Mouse (Mus musculus): ENCODE measurements around the gene Rpl37a.

The Rpl37a gene

DNA sequence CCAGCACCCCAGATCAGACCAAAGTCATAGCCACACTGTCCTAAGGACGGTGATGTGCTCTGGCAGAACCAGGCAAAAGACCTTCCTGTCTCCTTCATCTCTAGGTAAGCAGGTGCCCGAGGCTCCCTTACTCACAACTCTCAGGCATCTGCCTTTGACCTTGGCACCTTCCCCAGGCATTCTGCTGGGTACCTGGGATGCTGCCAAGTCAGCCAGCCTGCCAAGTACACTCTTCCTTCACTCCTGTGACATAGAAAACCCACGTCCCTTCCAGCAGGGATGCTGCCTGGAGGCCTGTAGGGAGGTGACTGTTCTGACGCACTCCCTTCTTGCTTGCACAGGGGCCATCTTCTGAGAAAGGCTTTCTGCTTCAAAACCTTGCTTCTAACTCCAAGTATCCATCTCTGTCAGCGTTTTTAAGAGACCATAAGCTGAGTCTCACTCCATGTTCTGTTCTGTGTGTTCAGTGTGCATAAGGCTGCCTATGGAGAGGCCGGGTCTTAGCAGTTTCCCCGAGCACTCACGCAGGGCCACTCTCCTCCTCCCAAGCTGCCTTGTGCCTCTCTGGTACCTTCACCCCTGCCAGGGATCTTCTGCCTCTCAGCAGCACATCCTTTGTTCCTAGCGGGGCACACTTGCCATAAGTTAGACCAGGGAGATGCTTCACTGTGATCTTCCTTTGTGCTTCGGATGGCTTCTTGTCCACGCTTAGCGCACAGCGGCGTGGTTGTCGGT, 28.0 kb downstream of the Rpl37a start:
- DNase-seq (ENCODE audit: low spot score), result no peak

DNA sequence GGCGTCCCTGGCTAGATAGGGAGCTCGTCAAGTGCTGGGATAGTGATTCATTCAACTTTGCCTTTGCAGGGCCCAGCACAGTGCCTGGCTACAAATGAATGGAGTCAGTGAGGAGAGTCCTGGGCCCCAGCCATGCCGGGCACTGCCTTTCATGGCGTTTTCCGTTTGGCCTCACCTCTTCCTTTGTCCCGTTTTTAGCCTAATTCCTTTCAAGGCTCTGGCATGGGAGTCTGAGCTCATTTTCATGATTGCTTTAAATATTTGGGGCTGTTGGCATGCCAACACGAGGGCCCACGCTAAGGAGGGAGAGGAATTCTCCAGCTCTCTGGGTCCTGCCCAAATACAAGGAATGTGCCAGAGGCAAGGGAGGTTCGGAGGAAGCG, 28.6 kb downstream of the Rpl37a start:
- DNase-seq (ENCODE audit: low spot score), result no peak

DNA sequence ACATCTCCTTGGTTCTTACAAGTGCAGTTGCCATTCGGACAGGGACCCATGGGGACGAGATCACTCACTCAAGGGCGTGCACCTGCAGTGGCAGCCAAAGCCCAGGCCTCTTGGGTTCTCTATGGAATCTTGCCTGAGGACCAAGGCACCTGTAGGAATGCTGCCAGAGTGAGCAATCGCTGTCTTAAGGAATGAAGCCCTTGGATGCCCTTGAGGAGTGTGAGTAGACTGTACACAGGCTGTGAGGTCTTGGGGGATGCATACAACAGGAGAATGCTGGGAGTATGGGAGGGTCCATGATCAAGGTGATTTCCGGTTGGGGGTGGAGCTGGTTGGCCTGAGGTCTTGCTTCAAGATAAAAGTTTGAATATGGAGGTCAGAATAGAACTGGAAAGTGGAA, 30.3 kb downstream of the Rpl37a start:
- DNase-seq (ENCODE audit: low spot score), result no peak

DNA sequence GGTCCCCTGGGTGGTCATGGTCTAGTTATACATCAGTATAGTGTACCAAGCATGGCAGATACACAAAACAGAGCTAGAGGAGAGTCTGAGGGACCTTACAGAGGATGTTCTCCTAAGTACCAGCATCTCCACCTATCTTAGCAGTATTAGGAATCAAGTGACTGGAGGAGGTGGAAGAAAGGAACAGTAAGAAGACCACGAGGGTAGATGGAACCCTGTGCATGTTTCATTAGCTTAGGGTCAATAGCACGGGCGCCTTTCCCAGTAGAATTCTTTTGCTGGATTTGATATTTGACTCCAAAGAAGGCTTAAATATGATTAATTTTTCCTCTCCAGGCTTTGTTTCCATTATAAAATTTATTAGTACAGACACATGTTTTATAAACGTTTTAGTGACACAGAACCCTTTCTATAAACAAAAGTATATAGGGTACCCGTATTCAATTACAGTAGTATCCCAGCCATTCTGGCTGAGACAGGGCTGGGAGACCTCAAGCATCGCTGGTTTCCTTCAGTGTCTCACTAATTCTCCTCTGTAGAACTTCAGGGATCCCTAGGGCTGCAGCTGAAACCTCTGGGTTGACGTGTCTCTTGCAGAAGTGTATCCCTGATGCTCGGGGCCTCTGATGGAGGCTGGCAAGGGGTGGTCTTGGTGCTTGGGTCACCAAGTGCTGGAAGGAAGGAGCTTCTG, 33.9 kb downstream of the Rpl37a start:
- no peak for DNase-seq (ENCODE audit: low spot score)

DNA sequence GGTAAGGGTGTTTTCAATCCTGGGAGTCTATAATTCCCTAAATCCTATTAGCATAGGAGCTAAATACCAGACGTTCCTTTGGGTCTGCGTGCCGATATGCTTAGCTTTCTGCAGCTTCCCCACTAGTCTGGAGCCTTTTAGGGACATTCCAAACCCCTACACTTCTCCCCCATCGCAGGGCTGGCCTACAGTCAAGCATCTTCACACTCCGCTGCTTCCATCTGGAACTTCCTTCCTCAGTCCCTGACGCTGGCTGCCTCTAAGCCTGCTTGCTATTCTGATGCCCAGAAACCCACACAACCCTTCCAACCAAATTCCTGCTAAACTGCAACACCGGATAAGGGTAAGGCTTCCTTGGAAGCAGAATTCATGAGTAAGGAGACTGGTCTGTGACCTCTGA, 35.3 kb downstream of the Rpl37a start:
- no peak for DNase-seq (ENCODE audit: low spot score)

DNA sequence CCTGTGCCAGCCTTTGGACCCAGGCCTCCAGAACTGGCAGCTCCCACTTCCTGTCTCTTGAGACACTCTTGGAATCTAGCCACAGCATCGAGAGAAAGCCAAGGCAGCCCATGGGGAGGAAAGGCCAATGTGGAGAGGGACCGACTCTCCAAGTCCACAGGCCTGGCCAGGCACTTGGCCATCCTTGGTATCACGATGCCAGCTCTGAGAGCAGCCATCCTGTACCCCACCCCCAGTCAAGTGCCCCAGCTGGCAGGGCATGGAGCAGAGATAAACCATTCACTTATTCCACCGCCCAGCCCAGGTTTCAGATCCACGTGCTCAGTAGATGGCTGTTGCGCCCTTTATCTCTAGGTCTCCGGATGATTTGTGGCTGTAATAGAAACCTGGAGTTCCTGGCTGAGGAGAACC, 40.3 kb downstream of the Rpl37a start:
- DNase-seq (ENCODE audit: low spot score), result peak; percentile 6

DNA sequence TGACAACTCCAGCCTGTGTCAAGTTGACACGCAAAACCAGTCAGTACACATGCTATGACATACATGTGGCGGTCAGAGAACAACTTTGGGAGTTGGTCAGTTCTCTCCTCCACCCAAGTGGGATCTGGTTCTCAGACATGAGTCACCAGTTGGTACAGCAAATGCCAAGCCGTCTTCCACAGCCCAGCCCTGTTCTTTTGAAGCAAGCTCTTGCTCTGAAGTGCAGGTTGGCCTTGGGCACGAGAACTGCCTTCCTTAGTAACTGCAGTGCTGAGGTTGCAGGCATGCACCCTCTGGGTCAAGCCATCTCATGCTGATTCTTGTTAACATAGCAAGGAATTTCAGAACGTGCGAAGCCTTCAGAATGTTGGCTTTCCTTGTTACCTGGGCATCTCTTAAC, 42.1 kb downstream of the Rpl37a start:
- DNase-seq (ENCODE audit: low spot score), result no peak

DNA sequence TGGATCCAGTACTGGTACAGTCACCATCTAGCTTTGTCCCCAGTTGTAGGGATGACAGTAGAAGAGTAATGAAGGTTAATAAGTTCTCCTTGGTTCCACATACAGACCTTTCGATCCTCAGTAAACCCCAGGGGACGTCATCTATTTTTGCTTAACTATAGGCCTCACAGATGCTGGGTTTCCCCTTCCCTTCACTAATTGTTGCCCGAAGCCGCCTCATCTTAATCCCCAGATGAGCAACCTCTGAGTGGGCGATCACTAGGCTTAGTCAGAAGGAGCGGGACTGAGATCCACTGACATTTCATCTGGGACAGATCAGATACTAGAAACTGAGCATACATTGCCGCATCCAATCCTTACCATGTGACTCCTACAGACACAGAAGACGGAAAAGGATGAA, 44.1 kb downstream of the Rpl37a start:
- no peak for DNase-seq (ENCODE audit: low spot score)

DNA sequence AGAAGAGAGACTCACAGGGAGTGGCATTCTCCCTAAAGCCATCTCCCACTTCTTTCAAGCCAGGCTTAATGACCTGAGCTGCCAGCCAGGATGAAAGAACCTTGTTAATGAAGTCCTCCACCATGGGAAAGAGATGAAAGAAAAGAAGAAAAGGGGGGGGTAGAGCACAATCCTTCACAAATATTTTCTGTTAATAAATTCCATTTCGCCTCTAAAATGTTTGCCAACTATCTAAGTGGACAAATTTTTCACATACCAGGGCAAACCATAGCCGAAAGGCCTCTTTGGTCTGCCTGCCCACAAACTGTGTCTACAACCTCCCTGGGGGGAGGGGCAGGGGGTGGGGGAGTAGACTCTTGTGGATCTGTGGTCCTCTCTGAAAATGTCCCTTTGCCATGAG, 44.7 kb downstream of the Rpl37a start:
- no peak for DNase-seq (ENCODE audit: low spot score)

DNA sequence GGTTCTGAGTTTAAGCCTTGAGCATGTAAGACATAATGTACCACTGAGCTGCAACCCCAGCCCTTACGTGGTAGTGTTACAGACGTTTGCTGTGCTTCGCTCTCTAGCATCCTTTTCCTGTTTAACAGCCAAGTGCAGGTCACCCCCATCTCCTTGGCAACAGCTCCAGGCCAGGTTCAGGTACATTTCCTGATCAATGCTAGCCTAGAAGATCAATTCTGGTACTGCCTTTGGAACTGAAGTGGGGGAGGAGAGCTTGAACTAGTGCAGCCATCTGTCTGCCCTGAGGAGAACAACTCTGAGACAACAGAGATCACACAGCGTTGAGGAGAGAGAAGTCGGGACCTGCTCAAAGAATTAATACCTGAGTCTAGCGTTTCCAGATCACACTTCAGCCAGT, 48.7 kb downstream of the Rpl37a start:
- no peak for DNase-seq (ENCODE audit: low spot score)
